Mouse (Mus musculus) MEL (cell line): ENCODE measurements around the gene Trim8.

Source experiments
- CTCF ChIP-seq, 3 experiments: IDR thresholded peaks in 2 of 3; conservative IDR thresholded peaks in 1 of 3; 2 replicates each; pipeline ENCODE4 v1.5.1; 2011 to 2012; ENCODE audit warnings: low read length in 3 of 3, low read depth in 2 of 3, mild to moderate bottlenecking in 2 of 3, improper control_type of control experiment in 1 of 3, inconsistent platforms in 1 of 3, mixed read lengths in 1 of 3, moderate library complexity in 1 of 3; ENCODE audit not compliant: control insufficient read depth in 1 of 3, insufficient read depth in 1 of 3, poor library complexity in 1 of 3, severe bottlenecking in 1 of 3
- GABPA ChIP-seq: IDR thresholded peaks from 2 replicates; pipeline ENCODE4 v1.6.1; 2012; ENCODE audit warnings: low read depth, mild to moderate bottlenecking, inconsistent platforms, low read length, improper control_type of control experiment, moderate library complexity
- KAT2A ChIP-seq: conservative IDR thresholded peaks from 2 replicates; pipeline ENCODE4 v1.6.1; 2012; ENCODE audit warnings: low read depth, low read length, improper control_type of control experiment, inconsistent platforms
- POLR2A ChIP-seq, 2 experiments: IDR thresholded peaks; 2 replicates each; pipeline ENCODE4 v1.6.1; 2011 to 2012; ENCODE audit warnings: low read length in 2 of 2, mild to moderate bottlenecking in 2 of 2, control low read depth in 1 of 2, improper control_type of control experiment in 1 of 2, low read depth in 1 of 2, moderate library complexity in 1 of 2; ENCODE audit not compliant: control insufficient read depth in 1 of 2, insufficient read depth in 1 of 2, poor library complexity in 1 of 2
- POLR2AphosphoS5 ChIP-seq: IDR thresholded peaks from 2 replicates; pipeline ENCODE4 v1.6.1; 2012; ENCODE audit warnings: low read depth, borderline replicate concordance, mild to moderate bottlenecking, inconsistent platforms, low read length, moderate library complexity, mixed read lengths

GRCm38 (mm10) chr19:46533525-46533924, 32.0 kb downstream of the Trim8 start:
- TF ChIP-seq CTCF (IDR thresholded peaks at IDR 0.05 in 2 of 3, conservative IDR thresholded peaks at IDR 0.05 in 1 of 3; ENCODE audit: control insufficient read depth in 1 of 3, insufficient read depth in 1 of 3, low read depth in 2 of 3, low read length in 3 of 3, poor library complexity in 1 of 3, severe bottlenecking in 1 of 3) (no peak), POLR2A (IDR thresholded peaks at IDR 0.05; ENCODE audit: control insufficient read depth in 1 of 2, insufficient read depth in 1 of 2, low read depth in 1 of 2, low read length in 2 of 2, poor library complexity in 1 of 2) (no peak), KAT2A (no peak), POLR2AphosphoS5 (no peak), GABPA (no peak)
